29 mouse cellular contexts compared by ENCODE assay signal in the genomic region with DNA sequence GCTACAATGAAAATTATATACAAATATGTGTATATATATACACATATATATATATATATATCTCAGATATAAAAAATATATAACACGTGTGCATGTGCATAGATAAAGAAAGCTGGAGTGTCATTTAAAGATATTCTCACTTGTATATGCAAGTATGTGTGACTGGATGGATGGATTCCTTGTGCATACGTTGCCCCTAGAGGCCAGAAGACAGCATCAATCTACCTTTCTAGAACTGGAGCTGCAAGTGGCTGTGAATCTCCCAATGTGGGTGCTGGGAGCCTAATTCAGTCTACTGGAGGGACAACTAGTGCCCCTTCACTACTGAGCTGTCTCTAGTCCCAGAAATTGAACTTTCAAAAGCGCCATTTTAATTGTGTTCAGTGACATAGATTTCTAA.
A peak's percentile ranks its signal among the peaks of the same experiment; 100 is the strongest.
DNase-seq lines count a peak whose midpoint lies in the region; ATAC-seq and TF ChIP-seq lines count a peak whose summit lies in the region.
"Had no signal": no experiment of that assay in that cellular context is flagged by ENCODE, and none has a peak within 500 bp of the region (broad histone marks: within the 10 kb centered on the region; RNA-seq: fewer than 3 reads in every experiment).

No protein-coding gene starts in this region.

- no peaks in the 10 kb centered on the region for H3K9me3 ChIP-seq in kidney, postnatal 0 days (replicated peaks; ENCODE audit: low read length)
- no peaks in the 10 kb centered on the region for H3K9me3 ChIP-seq in midbrain, postnatal 0 days (ENCODE audit: low read length)
- H3K9me3 ChIP-seq in midbrain, embryonic 10.5 days (replicated peaks), result no peaks in the 10 kb centered on the region
- H3K9me3 ChIP-seq: forebrain, embryonic 15.5 days; heart, embryonic 13.5 days; hindbrain, embryonic 10.5 days; limb, embryonic 10.5 days; limb, embryonic 15.5 days; liver, embryonic 15.5 days; neural tube, embryonic 13.5 days; stomach, embryonic 15.5 days had no signal

- no peak overlapping the region for H3K9ac ChIP-seq in kidney, postnatal 0 days (ENCODE audit: low read depth, low read length)
- H3K9ac ChIP-seq in midbrain, postnatal 0 days (replicated peaks; ENCODE audit: low read length, poor library complexity, severe bottlenecking), result no peak overlapping the region
- H3K9ac ChIP-seq: forebrain, embryonic 15.5 days; heart, embryonic 13.5 days; limb, embryonic 15.5 days; liver, embryonic 15.5 days; lung, embryonic 14.5 days; neural tube, embryonic 13.5 days; stomach, embryonic 15.5 days had no signal

- peak; percentile 12 for DNase-seq in embryo, embryonic 11 days
- no peak for DNase-seq in embryo, embryonic 9.5 days (ENCODE audit: extremely low spot score)
- DNase-seq in kidney, postnatal 0 days (ENCODE audit: low spot score), result no peak
- no peak for DNase-seq in kidney, adult 18-20 months
- no peak for DNase-seq in midbrain, postnatal 0 days (ENCODE audit: low spot score)
- no peak for DNase-seq in midbrain, embryonic 10.5 days (ENCODE audit: low spot score)
- no peak for DNase-seq in thymus, postnatal 10 days (ENCODE audit: low spot score in 2 of 2)
- DNase-seq: adrenal gland, adult 2 months; cerebellum, adult 11 months; cerebellum, adult 9-10 months; cerebellum, postnatal 36 days; heart, postnatal 14 days; kidney, postnatal 25 days; lung, embryonic 14.5 days; lung, postnatal 14 days; right cerebral cortex, postnatal 14 days; thymus, postnatal 25 days had no signal

- H3K36me3 ChIP-seq in kidney, postnatal 0 days (ENCODE audit: insufficient read depth, low read length), result no peaks in the 10 kb centered on the region
- H3K36me3 ChIP-seq in midbrain, postnatal 0 days (ENCODE audit: insufficient read depth, low read length), result no peaks in the 10 kb centered on the region
- no peaks in the 10 kb centered on the region for H3K36me3 ChIP-seq in midbrain, embryonic 10.5 days
- H3K36me3 ChIP-seq: forebrain, embryonic 15.5 days; heart, embryonic 13.5 days; hindbrain, embryonic 10.5 days; limb, embryonic 10.5 days; limb, embryonic 15.5 days; liver, embryonic 15.5 days; neural tube, embryonic 13.5 days; stomach, embryonic 15.5 days had no signal

- WGBS in kidney, postnatal 0 days, result 73% methylated on average over 3 of the region's 3 CpGs
- WGBS in midbrain, postnatal 0 days, result 70% methylated on average over 3 of the region's 3 CpGs
- WGBS in midbrain, embryonic 10.5 days, result 76% methylated on average over 3 of the region's 3 CpGs

- no peak overlapping the region for H3K4me2 ChIP-seq in kidney, postnatal 0 days (ENCODE audit: low read length)
- no peak overlapping the region for H3K4me2 ChIP-seq in midbrain, postnatal 0 days (ENCODE audit: low read depth, low read length, poor library complexity, severe bottlenecking)
- H3K4me2 ChIP-seq: forebrain, embryonic 15.5 days; heart, embryonic 13.5 days; limb, embryonic 15.5 days; liver, embryonic 15.5 days; lung, embryonic 14.5 days; neural tube, embryonic 13.5 days; stomach, embryonic 15.5 days had no signal

- no peak overlapping the region for H3K27ac ChIP-seq in kidney, postnatal 0 days
- H3K27ac ChIP-seq in midbrain, postnatal 0 days (ENCODE audit: low read depth, low read length), result no peak overlapping the region
- no peak overlapping the region for H3K27ac ChIP-seq in midbrain, embryonic 10.5 days (replicated peaks)
- H3K27ac ChIP-seq in cortical plate, adult 2 months (ENCODE audit: insufficient read depth, low read length), result no peak overlapping the region
- H3K27ac ChIP-seq: forebrain, embryonic 15.5 days; heart, embryonic 13.5 days; hindbrain, embryonic 10.5 days; limb, embryonic 10.5 days; limb, embryonic 15.5 days; liver, embryonic 15.5 days; neural tube, embryonic 13.5 days; stomach, embryonic 15.5 days had no signal

- ATAC-seq in kidney, postnatal 0 days (replicated peaks; ENCODE audit: low FRiP score, low read depth), result no peak
- ATAC-seq in midbrain, postnatal 0 days (ENCODE audit: low FRiP score), result no peak
- ATAC-seq: activated CD4-positive, CD25-positive, alpha-beta regulatory T cell, adult 4 months; forebrain, embryonic 15.5 days; hindbrain, embryonic 16.5 days; intestine, embryonic 16.5 days had no signal

- peak; percentile 51 for TF ChIP-seq CTCF in kidney, postnatal 0 days (IDR thresholded peaks at IDR 0.05; ENCODE audit: low read depth)
- TF ChIP-seq CTCF in midbrain, postnatal 0 days (IDR thresholded peaks at IDR 0.05), result peak; percentile 59
- peak; percentile 25; the same call in 1 of the 2 replicates for TF ChIP-seq CTCF in cortical plate, adult 2 months (IDR thresholded peaks at IDR 0.05; ENCODE audit: extremely low read depth, insufficient read depth, low read length)

- H3K4me1 ChIP-seq in kidney, postnatal 0 days (replicated peaks; ENCODE audit: insufficient read depth, low read length), result no peaks in the 10 kb centered on the region
- peaks cover 3% of the 10 kb centered on the region; the same call in 1 of the 2 replicates for H3K4me1 ChIP-seq in midbrain, postnatal 0 days (ENCODE audit: insufficient read depth, low read length)
- peaks cover 5% of the 10 kb centered on the region for H3K4me1 ChIP-seq in midbrain, embryonic 10.5 days
- peaks cover 5% of the 10 kb centered on the region for H3K4me1 ChIP-seq in cortical plate, adult 2 months (ENCODE audit: control insufficient read depth, insufficient read depth, low read length)
- H3K4me1 ChIP-seq: heart, embryonic 13.5 days; hindbrain, embryonic 10.5 days; limb, embryonic 10.5 days; limb, embryonic 15.5 days; liver, embryonic 15.5 days; stomach, embryonic 15.5 days had no signal

- TF ChIP-seq POLR2A in cortical plate, adult 2 months (IDR thresholded peaks at IDR 0.05; ENCODE audit: extremely low read depth, insufficient read depth, low read length), result no peak

- H3K27me3 ChIP-seq in kidney, postnatal 0 days (ENCODE audit: insufficient read depth, low read length), result no peaks in the 10 kb centered on the region
- no peaks in the 10 kb centered on the region for H3K27me3 ChIP-seq in midbrain, postnatal 0 days (ENCODE audit: insufficient read depth, low read length)
- no peaks in the 10 kb centered on the region; the same call in 1 of the 2 replicates for H3K27me3 ChIP-seq in midbrain, embryonic 10.5 days (ENCODE audit: low read depth, poor library complexity, severe bottlenecking)
- H3K27me3 ChIP-seq: forebrain, embryonic 15.5 days; limb, embryonic 15.5 days; liver, embryonic 15.5 days; neural tube, embryonic 13.5 days; stomach, embryonic 15.5 days had no signal

- no peak overlapping the region for H3K4me3 ChIP-seq in kidney, postnatal 0 days (replicated peaks; ENCODE audit: low read depth, low read length)
- no peak overlapping the region for H3K4me3 ChIP-seq in midbrain, postnatal 0 days (ENCODE audit: low read depth, low read length)
- no peak overlapping the region for H3K4me3 ChIP-seq in midbrain, embryonic 10.5 days
- H3K4me3 ChIP-seq in cortical plate, adult 2 months (ENCODE audit: insufficient read depth, low read length), result no peak overlapping the region
- H3K4me3 ChIP-seq: forebrain, embryonic 15.5 days; heart, embryonic 13.5 days; hindbrain, embryonic 10.5 days; limb, embryonic 10.5 days; limb, embryonic 15.5 days; liver, embryonic 15.5 days; neural tube, embryonic 13.5 days; stomach, embryonic 15.5 days had no signal
